ENCODE assay signal across 10 mouse cellular contexts in the genomic region with DNA sequence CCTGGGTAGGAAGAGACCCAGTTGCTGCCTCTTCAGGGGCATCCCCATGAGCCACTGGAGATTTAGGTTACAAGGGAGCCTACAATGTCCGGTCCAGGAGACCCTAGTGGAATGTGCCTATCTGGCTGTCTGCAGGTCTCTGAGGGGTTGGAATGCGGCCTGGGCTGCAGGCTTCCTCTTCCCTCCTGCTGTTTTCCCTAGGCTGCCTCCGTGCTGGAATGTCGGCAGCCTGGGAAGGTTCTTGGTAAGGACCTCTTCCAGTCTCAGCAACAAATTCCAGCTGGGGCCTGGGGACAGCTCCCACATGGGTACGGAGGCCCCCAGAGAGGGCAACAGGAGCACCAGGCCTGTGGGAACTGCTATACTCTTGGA. TPM values are rescaled to one million over a fixed set of nuclear protein-coding genes. Genes with fewer than 3 reads are reported as not detected.
A peak's percentile ranks its signal among the peaks of the same experiment; 100 is the strongest.
DNase-seq lines count a peak whose midpoint lies in the region; ATAC-seq and TF ChIP-seq lines count a peak whose summit lies in the region.
"Had no signal": no experiment of that assay in that cellular context is flagged by ENCODE, and none has a peak within 500 bp of the region (broad histone marks: within the 10 kb centered on the region; RNA-seq: fewer than 3 reads in every experiment).

No protein-coding gene starts in this region.

- DNase-seq in lung, postnatal 10 days: no peak
- DNase-seq in embryonic facial prominence, embryonic 11.5 days (ENCODE audit: low spot score): no peak
- no peak for DNase-seq in gastrocnemius, postnatal 4 days (ENCODE audit: low spot score in 2 of 2)
- DNase-seq in spleen, postnatal 10 days (ENCODE audit: low spot score in 2 of 2): no peak
- no peak for DNase-seq in layer of hippocampus, postnatal 14 days (ENCODE audit: low spot score in 2 of 2)
- DNase-seq: thymus, postnatal 14 days had no signal

- H3K4me1 ChIP-seq in lung, embryonic 16.5 days (replicated peaks; ENCODE audit: control insufficient read depth, insufficient read depth, low read length): peaks cover 64% of the 10 kb centered on the region
- peaks cover 2% of the 10 kb centered on the region for H3K4me1 ChIP-seq in embryonic facial prominence, embryonic 11.5 days (ENCODE audit: control insufficient read depth, insufficient read depth, low read length)
- H3K4me1 ChIP-seq in intestine, embryonic 15.5 days (replicated peaks): peaks cover 43% of the 10 kb centered on the region
- peaks cover 59% of the 10 kb centered on the region for H3K4me1 ChIP-seq in olfactory bulb, adult 2 months (ENCODE audit: control insufficient read depth, insufficient read depth, low read length)

- H3K4me3 ChIP-seq in lung, embryonic 16.5 days (ENCODE audit: low read length): no peak overlapping the region
- no peak overlapping the region for H3K4me3 ChIP-seq in embryonic facial prominence, embryonic 11.5 days (ENCODE audit: low read depth, low read length)
- H3K4me3 ChIP-seq in intestine, embryonic 15.5 days (replicated peaks): no peak overlapping the region
- no peak overlapping the region for H3K4me3 ChIP-seq in olfactory bulb, adult 2 months (ENCODE audit: insufficient read depth, low read depth, low read length)

- no peaks in the 10 kb centered on the region for H3K27me3 ChIP-seq in lung, embryonic 16.5 days (ENCODE audit: control insufficient read depth, insufficient read depth, low read depth, low read length)
- no peaks in the 10 kb centered on the region for H3K27me3 ChIP-seq in embryonic facial prominence, embryonic 11.5 days (ENCODE audit: control insufficient read depth, insufficient read depth, low read length)
- H3K27me3 ChIP-seq in intestine, embryonic 15.5 days (replicated peaks): no peaks in the 10 kb centered on the region

- H3K27ac ChIP-seq in lung, embryonic 16.5 days (ENCODE audit: low read length): peak overlapping the region; percentile 94
- H3K27ac ChIP-seq in embryonic facial prominence, embryonic 11.5 days (replicated peaks; ENCODE audit: low read depth, low read length): no peak overlapping the region
- H3K27ac ChIP-seq in intestine, embryonic 15.5 days: peak overlapping the region; percentile 94
- H3K27ac ChIP-seq in olfactory bulb, adult 2 months (ENCODE audit: insufficient read depth, low read depth, low read length): peak overlapping the region; percentile 81

- ATAC-seq in lung, embryonic 16.5 days (ENCODE audit: low read depth): peak; percentile 16; the same call in 1 of the 2 replicates
- no peak for ATAC-seq in embryonic facial prominence, embryonic 11.5 days (replicated peaks; ENCODE audit: insufficient number of reproducible peaks, low FRiP score, low TSS enrichment, low read depth)
- ATAC-seq in intestine, embryonic 15.5 days: peak; percentile 9

- peak overlapping the region; percentile 51 for H3K9ac ChIP-seq in lung, embryonic 16.5 days (ENCODE audit: low read length)
- H3K9ac ChIP-seq in embryonic facial prominence, embryonic 11.5 days (replicated peaks; ENCODE audit: low read length): no peak overlapping the region
- H3K9ac ChIP-seq in intestine, embryonic 15.5 days: peak overlapping the region; percentile 31

- H3K9me3 ChIP-seq in lung, embryonic 16.5 days (ENCODE audit: control insufficient read depth, low read length): no peaks in the 10 kb centered on the region
- no peaks in the 10 kb centered on the region for H3K9me3 ChIP-seq in embryonic facial prominence, embryonic 11.5 days (replicated peaks; ENCODE audit: control insufficient read depth, low read length)
- no peaks in the 10 kb centered on the region for H3K9me3 ChIP-seq in intestine, embryonic 15.5 days

- TF ChIP-seq CTCF in olfactory bulb, adult 2 months (IDR thresholded peaks at IDR 0.05; ENCODE audit: insufficient read depth, low read depth, low read length): no peak

- no peaks in the 10 kb centered on the region for H3K36me3 ChIP-seq in lung, embryonic 16.5 days (ENCODE audit: control insufficient read depth, insufficient read depth, low read length)
- no peaks in the 10 kb centered on the region for H3K36me3 ChIP-seq in embryonic facial prominence, embryonic 11.5 days (replicated peaks; ENCODE audit: control insufficient read depth, insufficient read depth, low read depth, low read length)
- no peaks in the 10 kb centered on the region for H3K36me3 ChIP-seq in intestine, embryonic 15.5 days

- TF ChIP-seq POLR2A in olfactory bulb, adult 2 months (IDR thresholded peaks at IDR 0.05; ENCODE audit: insufficient read depth, low read depth, low read length): no peak

- WGBS in lung, embryonic 16.5 days: 11% methylated on average over 5 of the region's 5 CpGs
- WGBS in embryonic facial prominence, embryonic 11.5 days: 18% methylated on average over 5 of the region's 5 CpGs
- 11% methylated on average over 5 of the region's 5 CpGs for WGBS in intestine, embryonic 15.5 days
- 47% methylated on average over 5 of the region's 5 CpGs for WGBS in olfactory bulb, adult 2 months

- H3K4me2 ChIP-seq in lung, embryonic 16.5 days (ENCODE audit: low read depth, low read length): no peak overlapping the region
- peak overlapping the region; percentile 3; the same call in 1 of the 2 replicates for H3K4me2 ChIP-seq in embryonic facial prominence, embryonic 11.5 days (ENCODE audit: low read depth, low read length)
- H3K4me2 ChIP-seq in intestine, embryonic 15.5 days (replicated peaks): peak overlapping the region; percentile 45

RNA-seq across cellular contexts. Expression of gene Gm10277, which starts 2.2 kb away (rescaled TPM):
- 1.8 and 2.5 TPM in 2 replicates for polyA plus RNA-seq in lung, embryonic 16.5 days (2015; fragmentation: Nextera tagmentation; extraction: Ambion mirVana)
- 0.35 and 0.49 TPM in 2 replicates for polyA plus RNA-seq in embryonic facial prominence, embryonic 11.5 days (2014; fragmentation: Nextera tagmentation; extraction: Ambion mirVana)
- polyA plus RNA-seq in intestine, embryonic 15.5 days (2015; fragmentation: Nextera tagmentation; extraction: Ambion mirVana): 0.93 and 1.5 TPM in 2 replicates
- polyA plus RNA-seq in olfactory bulb, adult 2 months (2012; ENCODE audit: insufficient read depth, insufficient read length, low replicate concordance, missing spikeins): not detected in 2 replicates
- total RNA-seq in gastrocnemius, postnatal 4 days (2021): not detected
- total RNA-seq in layer of hippocampus, postnatal 14 days (2021): not detected
- total RNA-seq: left cerebral cortex, postnatal 14 days had no signal

RNA-seq across cellular contexts. Expression of gene Myo18a, which starts 22.3 kb away (rescaled TPM):
- 39.0 and 42.1 TPM in 2 replicates for polyA plus RNA-seq in lung, embryonic 16.5 days (2015; fragmentation: Nextera tagmentation; extraction: Ambion mirVana)
- 12.3 and 14.5 TPM in 2 replicates for polyA plus RNA-seq in embryonic facial prominence, embryonic 11.5 days (2014; fragmentation: Nextera tagmentation; extraction: Ambion mirVana)
- polyA plus RNA-seq in intestine, embryonic 15.5 days (2015; fragmentation: Nextera tagmentation; extraction: Ambion mirVana): 27.7 and 32.1 TPM in 2 replicates
- polyA plus RNA-seq in olfactory bulb, adult 2 months (2012; ENCODE audit: insufficient read depth, insufficient read length, low replicate concordance, missing spikeins): 284 TPM in 1 of 2 replicates, not detected in the other
- total RNA-seq in gastrocnemius, postnatal 4 days (2021): 100 to 1,000 TPM; 261 to 280 TPM
- 100 to 1,000 TPM; 159 to 173 TPM for total RNA-seq in layer of hippocampus, postnatal 14 days (2021)
